Mouse (Mus musculus): ENCODE measurements around the gene Schip1. TPM values are rescaled to one million over a fixed set of nuclear protein-coding genes. Genes with fewer than 3 reads are reported as not detected.

Schip1 gene
- total and polyA plus RNA-seq, 2 experiments from 2014 or later: 114 to 192 TPM

GRCm38 (mm10) chr3:68189100-68189499, 124.5 kb downstream of the Schip1 start:
- H3K27me3 ChIP-seq (ENCODE audit: insufficient read depth, low read length): no peaks in the 10 kb centered on the region
- H3K27ac ChIP-seq (ENCODE audit: low read depth, low read length): no peak overlapping the region
- peaks cover 3% of the 10 kb centered on the region; the same call in 1 of the 2 replicates for H3K4me1 ChIP-seq (ENCODE audit: insufficient read depth)
- H3K9me3 ChIP-seq (ENCODE audit: low read length): no peaks in the 10 kb centered on the region
- ATAC-seq: 0 out of 2 replicates have a peak, but pooled peaks have one; percentile 23
- H3K4me2 ChIP-seq (ENCODE audit: low read depth): no peak overlapping the region
- no peak overlapping the region for H3K9ac ChIP-seq
- no peaks in the 10 kb centered on the region for H3K36me3 ChIP-seq (ENCODE audit: insufficient read depth)
- no peak for TF ChIP-seq CTCF (IDR thresholded peaks at IDR 0.05; ENCODE audit: low read depth)
- DNase-seq: no peak
- no peak overlapping the region for H3K4me3 ChIP-seq (ENCODE audit: low read depth, low read length)
- 80% methylated on average over 2 of the region's 2 CpGs for WGBS

GRCm38 (mm10) chr3:68196933-68197332, 132.3 kb downstream of the Schip1 start:
- no peak for TF ChIP-seq CTCF (IDR thresholded peaks at IDR 0.05; ENCODE audit: low read depth)
- ATAC-seq (peak; percentile 60), DNase-seq (peak; percentile 46)

GRCm38 (mm10) chr3:68201214-68201613, 136.6 kb downstream of the Schip1 start:
- H3K9me3 ChIP-seq (ENCODE audit: low read length): no peaks in the 10 kb centered on the region
- no peaks in the 10 kb centered on the region for H3K27me3 ChIP-seq (ENCODE audit: insufficient read depth, low read length)
- H3K4me1 ChIP-seq (ENCODE audit: insufficient read depth): peaks cover 5% of the 10 kb centered on the region; the same call in 1 of the 2 replicates
- ATAC-seq (peak; percentile 87), DNase-seq (peak; percentile 62)
- TF ChIP-seq CTCF (IDR thresholded peaks at IDR 0.05; ENCODE audit: low read depth): no peak
- H3K4me2 ChIP-seq (ENCODE audit: low read depth): no peak overlapping the region
- H3K36me3 ChIP-seq (ENCODE audit: insufficient read depth): no peaks in the 10 kb centered on the region
- 3% methylated on average over 1 of the region's 1 CpGs for WGBS
- H3K9ac ChIP-seq: no peak overlapping the region
- H3K27ac ChIP-seq (ENCODE audit: low read depth, low read length): no peak overlapping the region
- no peak overlapping the region for H3K4me3 ChIP-seq (ENCODE audit: low read depth, low read length)

More at GRCm38 (mm10) chr3:68196933-68197332, 132.3 kb downstream of the Schip1 start:
- Histone ChIP-seq H3K4me3 (ENCODE audit: low read depth, low read length) (no peak overlapping the region), H3K27me3 (ENCODE audit: insufficient read depth, low read length) (no peaks in the 10 kb centered on the region), H3K9me3 (ENCODE audit: low read length) (no peaks in the 10 kb centered on the region), H3K27ac (ENCODE audit: low read depth, low read length) (no peak overlapping the region), H3K9ac (no peak overlapping the region), H3K4me1 (ENCODE audit: insufficient read depth) (no peaks in the 10 kb centered on the region), H3K36me3 (ENCODE audit: insufficient read depth) (no peaks in the 10 kb centered on the region), H3K4me2 (ENCODE audit: low read depth) (no peak overlapping the region)
- WGBS: 58% methylated on average over 1 of the region's 1 CpGs

GRCm38 (mm10) chr3:68202162-68202902, 137.7 kb downstream of the Schip1 start:
- no peak overlapping the region for H3K4me3 ChIP-seq (ENCODE audit: low read depth, low read length)
- DNase-seq (no peak), ATAC-seq (no peak)
- no peaks in the 10 kb centered on the region for H3K27me3 ChIP-seq (ENCODE audit: insufficient read depth, low read length)
- no peak overlapping the region for H3K4me2 ChIP-seq (ENCODE audit: low read depth)
- no peaks in the 10 kb centered on the region for H3K9me3 ChIP-seq (ENCODE audit: low read length)
- peaks cover 5% of the 10 kb centered on the region; the same call in 1 of the 2 replicates for H3K4me1 ChIP-seq (ENCODE audit: insufficient read depth)
- 21% methylated on average over 4 of the region's 4 CpGs for WGBS
- no peak for TF ChIP-seq CTCF (IDR thresholded peaks at IDR 0.05; ENCODE audit: low read depth)
- H3K36me3 ChIP-seq (ENCODE audit: insufficient read depth): no peaks in the 10 kb centered on the region
- no peak overlapping the region for H3K9ac ChIP-seq
- H3K27ac ChIP-seq (ENCODE audit: low read depth, low read length): no peak overlapping the region

GRCm38 (mm10) chr3:68203934-68204467, 139.4 kb downstream of the Schip1 start:
- no peak overlapping the region for H3K4me2 ChIP-seq (ENCODE audit: low read depth)
- peaks cover 5% of the 10 kb centered on the region; the same call in 1 of the 2 replicates for H3K4me1 ChIP-seq (ENCODE audit: insufficient read depth)
- H3K9me3 ChIP-seq (ENCODE audit: low read length): no peaks in the 10 kb centered on the region
- no peaks in the 10 kb centered on the region for H3K27me3 ChIP-seq (ENCODE audit: insufficient read depth, low read length)
- WGBS: 31% methylated on average over 4 of the region's 4 CpGs
- TF ChIP-seq CTCF (IDR thresholded peaks at IDR 0.05; ENCODE audit: low read depth): no peak
- no peak overlapping the region for H3K9ac ChIP-seq
- no peak overlapping the region for H3K4me3 ChIP-seq (ENCODE audit: low read depth, low read length)
- no peak for ATAC-seq
- H3K27ac ChIP-seq (ENCODE audit: low read depth, low read length): no peak overlapping the region
- no peaks in the 10 kb centered on the region for H3K36me3 ChIP-seq (ENCODE audit: insufficient read depth)
- DNase-seq: no peak

GRCm38 (mm10) chr3:68210422-68210821, 145.8 kb downstream of the Schip1 start:
- H3K9ac ChIP-seq: no peak overlapping the region
- no peak overlapping the region for H3K4me3 ChIP-seq (ENCODE audit: low read depth, low read length)
- ATAC-seq: peak; percentile 74; the same call in 1 of the 2 replicates
- no peaks in the 10 kb centered on the region for H3K36me3 ChIP-seq (ENCODE audit: insufficient read depth)
- no peak overlapping the region for H3K27ac ChIP-seq (ENCODE audit: low read depth, low read length)
- 58% methylated on average over 4 of the region's 4 CpGs for WGBS
- no peak for TF ChIP-seq CTCF (IDR thresholded peaks at IDR 0.05; ENCODE audit: low read depth)
- no peaks in the 10 kb centered on the region for H3K27me3 ChIP-seq (ENCODE audit: insufficient read depth, low read length)
- peak; percentile 49 for DNase-seq
- H3K4me2 ChIP-seq (ENCODE audit: low read depth): no peak overlapping the region
- H3K9me3 ChIP-seq (ENCODE audit: low read length): no peaks in the 10 kb centered on the region
- H3K4me1 ChIP-seq (ENCODE audit: insufficient read depth): no peaks in the 10 kb centered on the region

- Histone ChIP-seq H3K27ac (ENCODE audit: low read depth, low read length) (no peak overlapping the region), H3K9me3 (ENCODE audit: low read length) (no peaks in the 10 kb centered on the region), H3K36me3 (ENCODE audit: insufficient read depth) (no peaks in the 10 kb centered on the region), H3K9ac (no peak overlapping the region), H3K4me2 (ENCODE audit: low read depth) (no peak overlapping the region), H3K27me3 (ENCODE audit: insufficient read depth, low read length) (no peaks in the 10 kb centered on the region), H3K4me1 (ENCODE audit: insufficient read depth) (no peaks in the 10 kb centered on the region), H3K4me3 (ENCODE audit: low read depth, low read length) (no peak overlapping the region)
- TF ChIP-seq CTCF (IDR thresholded peaks at IDR 0.05; ENCODE audit: low read depth): no peak
- WGBS: 96% methylated on average over 3 of the region's 3 CpGs
- no peak for ATAC-seq
- DNase-seq: no peak
These were observed 156.8 kb downstream of the Schip1 start for GRCm38 (mm10) chr3:68221452-68221851.
